Mouse (Mus musculus): ENCODE measurements around the gene Disp1. TPM values are rescaled to one million over a fixed set of nuclear protein-coding genes. Genes with fewer than 3 reads are reported as not detected.

Gene Disp1
- polyA plus RNA-seq, 1 experiment from 2014 or later: 12.3 TPM

DNA sequence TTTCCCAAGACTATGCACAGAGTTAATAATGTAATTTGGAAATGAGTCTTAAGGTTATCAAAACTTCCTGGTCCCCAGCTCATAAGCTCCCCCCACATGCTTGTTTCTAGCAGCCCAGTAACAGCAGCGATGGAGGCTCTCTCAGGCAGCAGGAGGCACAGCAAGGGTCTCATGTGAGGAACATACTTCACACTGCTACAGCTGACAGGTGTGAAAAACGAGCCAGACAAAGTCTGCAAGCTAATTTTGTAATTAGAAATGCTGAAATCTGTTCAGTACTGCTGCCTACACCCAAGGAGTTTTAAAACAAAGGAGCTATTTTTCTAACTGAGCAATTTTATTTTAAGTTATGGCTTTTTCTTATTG is 40.3 kb downstream of the Disp1 start:
- WGBS: 35% methylated on average over 2 of the region's 2 CpGs
- H3K36me3 ChIP-seq (ENCODE audit: control insufficient read depth, insufficient read depth, low read length): no peaks in the 10 kb centered on the region

DNA sequence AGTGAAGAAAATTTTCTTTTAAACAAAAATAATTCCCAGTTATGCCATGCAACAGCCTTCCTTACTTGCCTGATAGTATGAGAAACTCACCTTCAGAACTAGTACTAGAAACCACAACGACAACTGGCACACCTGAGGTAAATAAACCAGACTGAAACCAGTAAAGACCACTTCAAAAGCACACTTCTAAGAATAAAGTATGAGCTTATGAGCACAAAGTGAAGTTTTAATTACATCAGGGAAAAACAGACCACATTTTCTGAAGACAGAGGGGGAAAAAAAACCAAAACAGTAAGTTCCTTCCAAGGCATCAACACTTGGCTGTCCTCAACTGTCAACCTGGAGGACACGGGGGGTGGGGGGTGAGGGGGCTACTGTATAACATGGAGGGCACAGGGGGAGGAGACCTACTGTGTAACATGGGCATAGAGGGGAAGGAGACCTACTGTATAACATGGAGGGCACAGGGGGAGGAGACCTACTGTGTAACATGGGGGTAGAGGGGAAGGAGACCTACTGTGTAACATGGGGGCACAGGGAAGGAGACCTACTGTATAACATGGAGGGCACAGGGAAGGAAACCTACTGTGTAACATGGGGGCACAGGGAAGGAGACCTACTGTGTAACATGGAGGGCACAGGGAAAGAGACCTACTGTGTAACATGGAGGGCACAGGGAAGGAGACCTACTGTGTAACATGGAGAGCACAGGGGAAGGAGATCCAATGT is 40.9 kb downstream of the Disp1 start:
- 0 out of 2 replicates have a peak, but pooled peaks cover 13% of the 10 kb centered on the region for H3K4me1 ChIP-seq (ENCODE audit: control insufficient read depth, insufficient read depth, low read length)
- H3K9me3 ChIP-seq (ENCODE audit: control insufficient read depth, low read depth, low read length): no peaks in the 10 kb centered on the region
- no peaks in the 10 kb centered on the region for H3K27me3 ChIP-seq (ENCODE audit: control insufficient read depth, insufficient read depth, low read length)
- H3K27ac ChIP-seq (ENCODE audit: low read length): no peak overlapping the region
- H3K36me3 ChIP-seq (ENCODE audit: control insufficient read depth, insufficient read depth, low read length): no peaks in the 10 kb centered on the region
- no peak overlapping the region for H3K4me3 ChIP-seq (ENCODE audit: low read depth, low read length)
- H3K4me2 ChIP-seq (replicated peaks; ENCODE audit: low read depth, low read length): no peak overlapping the region
- WGBS: 73% methylated on average over 2 of the region's 2 CpGs
- no peak for ATAC-seq (ENCODE audit: insufficient number of reproducible peaks, insufficient read depth, low FRiP score, low read depth)
- no peak overlapping the region for H3K9ac ChIP-seq (replicated peaks; ENCODE audit: low read depth, low read length)

More for the DNA sequence above, 40.3 kb downstream of the Disp1 start:
- no peak overlapping the region for H3K4me2 ChIP-seq (replicated peaks; ENCODE audit: low read depth, low read length)
- H3K9ac ChIP-seq (replicated peaks; ENCODE audit: low read depth, low read length): no peak overlapping the region
- no peaks in the 10 kb centered on the region for H3K9me3 ChIP-seq (ENCODE audit: control insufficient read depth, low read depth, low read length)
- no peak for ATAC-seq (ENCODE audit: insufficient number of reproducible peaks, insufficient read depth, low FRiP score, low read depth)
- H3K4me3 ChIP-seq (ENCODE audit: low read depth, low read length): no peak overlapping the region
- H3K4me1 ChIP-seq (ENCODE audit: control insufficient read depth, insufficient read depth, low read length): 0 out of 2 replicates have a peak, but pooled peaks cover 13% of the 10 kb centered on the region
- no peaks in the 10 kb centered on the region for H3K27me3 ChIP-seq (ENCODE audit: control insufficient read depth, insufficient read depth, low read length)
- H3K27ac ChIP-seq (ENCODE audit: low read length): no peak overlapping the region

DNA sequence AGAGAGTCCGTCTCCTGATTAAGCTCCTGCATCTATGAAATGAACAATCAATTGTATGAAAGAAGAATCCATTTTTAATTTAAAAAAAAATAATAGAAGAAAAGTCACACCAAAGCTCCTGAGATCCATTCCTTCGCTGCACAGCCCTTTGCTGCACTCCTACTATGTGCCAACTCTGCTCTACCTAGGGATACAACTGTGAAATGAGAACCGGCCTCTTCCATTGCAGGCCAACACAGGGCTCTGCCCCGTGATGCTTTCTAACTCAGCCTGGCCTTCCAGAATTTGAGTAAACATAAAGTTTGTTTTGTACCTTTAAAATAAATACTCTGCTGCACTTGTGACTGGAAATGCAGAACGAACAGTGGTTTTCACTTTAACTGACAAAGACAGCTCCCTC is 42.0 kb downstream of the Disp1 start:
- ATAC-seq (ENCODE audit: insufficient number of reproducible peaks, insufficient read depth, low FRiP score, low read depth): no peak
- Histone ChIP-seq H3K4me3 (ENCODE audit: low read depth, low read length) (no peak overlapping the region), H3K4me1 (ENCODE audit: control insufficient read depth, insufficient read depth, low read length) (0 out of 2 replicates have a peak, but pooled peaks cover 13% of the 10 kb centered on the region), H3K27me3 (ENCODE audit: control insufficient read depth, insufficient read depth, low read length) (no peaks in the 10 kb centered on the region), H3K9me3 (ENCODE audit: control insufficient read depth, low read depth, low read length) (no peaks in the 10 kb centered on the region), H3K4me2 (replicated peaks; ENCODE audit: low read depth, low read length) (no peak overlapping the region), H3K27ac (ENCODE audit: low read length) (no peak overlapping the region), H3K9ac (replicated peaks; ENCODE audit: low read depth, low read length) (no peak overlapping the region), H3K36me3 (ENCODE audit: control insufficient read depth, insufficient read depth, low read length) (no peaks in the 10 kb centered on the region)
- WGBS: 78% methylated on average over 5 of the region's 5 CpGs

DNA sequence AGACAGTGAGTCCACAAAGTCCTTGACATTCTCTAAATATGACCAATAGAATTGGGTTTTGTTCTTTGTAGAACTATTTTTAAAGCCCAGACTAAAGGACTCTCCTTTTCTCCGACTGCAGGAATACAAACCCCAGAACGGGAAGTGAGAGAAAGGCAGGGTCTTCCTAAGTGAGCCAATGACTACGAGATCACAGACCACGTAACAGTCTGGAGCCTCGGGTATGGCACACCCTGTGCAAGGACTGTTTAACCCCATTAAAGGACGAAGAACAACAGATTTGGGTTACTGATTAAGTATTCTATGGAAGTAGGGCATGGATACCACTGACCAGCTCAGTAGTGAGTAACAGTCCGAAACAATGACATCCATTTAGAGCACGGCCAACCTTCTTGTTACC is 46.1 kb downstream of the Disp1 start:
- Histone ChIP-seq H3K9me3 (ENCODE audit: control insufficient read depth, low read depth, low read length) (no peaks in the 10 kb centered on the region), H3K36me3 (ENCODE audit: control insufficient read depth, insufficient read depth, low read length) (no peaks in the 10 kb centered on the region), H3K4me3 (ENCODE audit: low read depth, low read length) (no peak overlapping the region), H3K4me2 (replicated peaks; ENCODE audit: low read depth, low read length) (no peak overlapping the region), H3K27me3 (ENCODE audit: control insufficient read depth, insufficient read depth, low read length) (no peaks in the 10 kb centered on the region), H3K9ac (replicated peaks; ENCODE audit: low read depth, low read length) (no peak overlapping the region), H3K27ac (ENCODE audit: low read length) (no peak overlapping the region), H3K4me1 (ENCODE audit: control insufficient read depth, insufficient read depth, low read length) (no peaks in the 10 kb centered on the region)
- 88% methylated on average over 8 of the region's 8 CpGs for WGBS
- no peak for ATAC-seq (ENCODE audit: insufficient number of reproducible peaks, insufficient read depth, low FRiP score, low read depth)

DNA sequence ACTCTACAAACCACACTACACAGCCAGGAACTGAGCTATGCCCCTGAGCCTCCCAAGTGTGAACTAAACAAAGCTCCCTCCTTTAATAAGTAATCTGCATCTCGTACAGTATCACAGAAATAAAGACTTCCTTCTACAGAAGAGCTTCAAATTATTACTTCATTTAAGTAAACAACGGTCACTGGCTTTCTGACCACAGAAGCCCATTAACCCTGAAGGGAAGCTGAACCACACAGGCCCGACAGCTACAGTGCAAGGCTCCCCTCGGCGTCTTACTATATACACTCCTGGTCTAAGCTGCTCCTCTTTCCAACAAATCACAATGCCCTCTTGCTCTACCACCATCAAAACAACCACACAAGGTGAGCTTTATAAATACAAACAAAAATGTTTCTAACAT is 50.2 kb downstream of the Disp1 start:
- Histone ChIP-seq H3K9ac (replicated peaks; ENCODE audit: low read depth, low read length) (no peak overlapping the region), H3K4me3 (ENCODE audit: low read depth, low read length) (no peak overlapping the region), H3K27ac (ENCODE audit: low read length) (no peak overlapping the region), H3K4me1 (ENCODE audit: control insufficient read depth, insufficient read depth, low read length) (no peaks in the 10 kb centered on the region), H3K9me3 (ENCODE audit: control insufficient read depth, low read depth, low read length) (no peaks in the 10 kb centered on the region), H3K4me2 (replicated peaks; ENCODE audit: low read depth, low read length) (no peak overlapping the region), H3K27me3 (ENCODE audit: control insufficient read depth, insufficient read depth, low read length) (no peaks in the 10 kb centered on the region), H3K36me3 (ENCODE audit: control insufficient read depth, insufficient read depth, low read length) (no peaks in the 10 kb centered on the region)
- ATAC-seq (ENCODE audit: insufficient number of reproducible peaks, insufficient read depth, low FRiP score, low read depth): no peak
- 54% methylated on average over 5 of the region's 5 CpGs for WGBS

DNA sequence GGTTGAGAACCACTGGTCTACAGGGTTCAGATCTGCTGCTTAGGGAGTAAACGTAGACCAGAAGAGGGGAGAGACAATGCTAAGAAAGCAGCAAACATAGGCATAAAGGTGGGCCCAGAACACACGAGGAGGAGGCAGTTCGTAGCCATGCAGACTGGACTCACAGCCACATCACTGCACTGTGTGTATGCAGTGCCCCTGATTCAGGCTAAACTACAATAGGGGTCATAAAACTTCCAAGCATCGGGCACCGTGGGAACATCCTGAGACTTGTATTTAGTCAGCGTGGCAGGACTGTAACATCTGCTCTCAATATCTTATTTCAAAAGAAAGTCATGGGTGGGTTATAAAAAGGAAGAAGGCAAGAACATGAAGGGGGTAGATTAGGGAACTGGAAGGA is 52.9 kb downstream of the Disp1 start:
- whole genome bisulfite sequencing: 76% methylated on average over 6 of the region's 6 CpGs
- H3K9ac ChIP-seq (replicated peaks; ENCODE audit: low read depth, low read length): no peak overlapping the region
- H3K4me1 ChIP-seq (ENCODE audit: control insufficient read depth, insufficient read depth, low read length): peaks cover 12% of the 10 kb centered on the region
- H3K27ac ChIP-seq (ENCODE audit: low read length): no peak overlapping the region; the same call in 1 of the 2 replicates
- no peaks in the 10 kb centered on the region for H3K9me3 ChIP-seq (ENCODE audit: control insufficient read depth, low read depth, low read length)
- H3K4me3 ChIP-seq (ENCODE audit: low read depth, low read length): no peak overlapping the region
- no peak overlapping the region for H3K4me2 ChIP-seq (replicated peaks; ENCODE audit: low read depth, low read length)
- H3K36me3 ChIP-seq (ENCODE audit: control insufficient read depth, insufficient read depth, low read length): no peaks in the 10 kb centered on the region
- no peak for ATAC-seq (ENCODE audit: insufficient number of reproducible peaks, insufficient read depth, low FRiP score, low read depth)
- no peaks in the 10 kb centered on the region for H3K27me3 ChIP-seq (ENCODE audit: control insufficient read depth, insufficient read depth, low read length)

DNA sequence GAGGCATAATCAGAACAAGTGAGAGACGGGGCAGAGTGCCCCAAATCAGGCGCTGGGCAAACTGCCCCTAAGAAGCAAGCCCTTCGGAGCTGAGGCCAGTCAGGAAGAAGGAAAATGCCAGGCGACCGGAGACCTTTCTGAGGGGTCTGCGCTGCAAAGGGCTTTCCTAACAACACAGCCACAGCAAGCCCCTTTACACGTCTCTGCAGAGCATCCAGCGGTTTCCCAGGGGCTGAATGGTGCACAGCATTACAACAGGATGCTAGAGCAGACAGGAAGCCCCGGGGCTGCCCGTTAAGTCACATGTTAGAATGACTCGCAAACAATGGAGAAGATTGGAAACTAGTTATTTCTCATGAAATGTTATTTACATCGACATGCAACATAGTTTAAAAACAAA is 53.5 kb downstream of the Disp1 start:
- 73% methylated on average over 12 of the region's 12 CpGs for WGBS

DNA sequence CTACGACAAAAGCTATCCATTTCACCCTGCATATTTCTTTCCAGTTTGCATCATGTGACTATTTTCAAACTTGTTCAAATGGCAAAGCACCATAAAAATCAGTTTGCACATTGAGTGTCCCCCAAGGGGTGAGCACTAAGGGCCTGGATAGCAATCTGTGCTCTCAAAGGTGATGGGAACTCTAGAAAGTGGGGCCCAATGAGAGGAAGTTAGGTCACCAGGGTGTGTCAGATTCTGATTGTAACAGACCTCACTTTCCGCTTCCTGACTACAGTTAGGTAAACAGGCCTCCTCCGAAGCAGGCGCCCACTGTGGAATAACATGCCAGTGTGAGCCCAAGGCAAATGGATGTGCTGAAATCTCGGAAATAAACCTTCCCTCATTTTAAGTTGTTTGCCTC is 54.6 kb downstream of the Disp1 start:
- WGBS: 93% methylated on average over 5 of the region's 5 CpGs
- Histone ChIP-seq H3K9ac (replicated peaks; ENCODE audit: low read depth, low read length) (no peak overlapping the region), H3K4me2 (replicated peaks; ENCODE audit: low read depth, low read length) (no peak overlapping the region), H3K36me3 (ENCODE audit: control insufficient read depth, insufficient read depth, low read length) (no peaks in the 10 kb centered on the region), H3K4me3 (ENCODE audit: low read depth, low read length) (no peak overlapping the region), H3K4me1 (ENCODE audit: control insufficient read depth, insufficient read depth, low read length) (peaks cover 12% of the 10 kb centered on the region), H3K27ac (ENCODE audit: low read length) (no peak overlapping the region), H3K9me3 (ENCODE audit: control insufficient read depth, low read depth, low read length) (no peaks in the 10 kb centered on the region), H3K27me3 (ENCODE audit: control insufficient read depth, insufficient read depth, low read length) (no peaks in the 10 kb centered on the region)
- no peak for ATAC-seq (ENCODE audit: insufficient number of reproducible peaks, insufficient read depth, low FRiP score, low read depth)

More for the DNA sequence above, 53.5 kb downstream of the Disp1 start:
- Histone ChIP-seq H3K4me3 (ENCODE audit: low read depth, low read length) (no peak overlapping the region), H3K27ac (ENCODE audit: low read length) (no peak overlapping the region), H3K36me3 (ENCODE audit: control insufficient read depth, insufficient read depth, low read length) (no peaks in the 10 kb centered on the region), H3K4me1 (ENCODE audit: control insufficient read depth, insufficient read depth, low read length) (peaks cover 12% of the 10 kb centered on the region), H3K4me2 (replicated peaks; ENCODE audit: low read depth, low read length) (no peak overlapping the region), H3K27me3 (ENCODE audit: control insufficient read depth, insufficient read depth, low read length) (no peaks in the 10 kb centered on the region), H3K9me3 (ENCODE audit: control insufficient read depth, low read depth, low read length) (no peaks in the 10 kb centered on the region), H3K9ac (replicated peaks; ENCODE audit: low read depth, low read length) (no peak overlapping the region)
- ATAC-seq (ENCODE audit: insufficient number of reproducible peaks, insufficient read depth, low FRiP score, low read depth): no peak

DNA sequence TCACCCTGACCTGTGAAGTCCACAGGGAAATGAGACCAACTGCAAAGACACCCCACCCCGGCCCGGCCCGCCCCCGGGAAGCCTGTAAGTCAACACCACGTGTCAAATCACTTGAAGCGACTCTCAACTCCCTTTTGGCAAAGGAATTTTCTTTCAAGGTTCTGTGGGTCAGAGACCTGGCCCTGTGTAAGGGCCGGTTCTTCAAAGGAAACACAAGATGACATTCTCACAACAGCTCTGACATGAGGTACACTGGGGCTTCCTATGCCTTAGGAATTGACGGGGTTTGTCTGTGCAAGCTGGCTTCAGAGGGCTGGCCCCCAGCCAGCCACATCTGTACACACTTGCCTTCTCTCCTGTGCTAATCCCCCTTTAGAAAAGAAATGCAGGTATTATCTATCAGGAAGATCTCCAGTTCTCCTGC is 56.7 kb downstream of the Disp1 start:
- no peaks in the 10 kb centered on the region for H3K9me3 ChIP-seq (ENCODE audit: control insufficient read depth, low read depth, low read length)
- peaks cover 12% of the 10 kb centered on the region for H3K4me1 ChIP-seq (ENCODE audit: control insufficient read depth, insufficient read depth, low read length)
- H3K4me2 ChIP-seq (replicated peaks; ENCODE audit: low read depth, low read length): no peak overlapping the region
- no peak for ATAC-seq (ENCODE audit: insufficient number of reproducible peaks, insufficient read depth, low FRiP score, low read depth)
- WGBS: 16% methylated on average over 8 of the region's 8 CpGs
- no peak overlapping the region for H3K9ac ChIP-seq (replicated peaks; ENCODE audit: low read depth, low read length)
- no peaks in the 10 kb centered on the region for H3K27me3 ChIP-seq (ENCODE audit: control insufficient read depth, insufficient read depth, low read length)
- no peak overlapping the region for H3K27ac ChIP-seq (ENCODE audit: low read length)
- no peaks in the 10 kb centered on the region for H3K36me3 ChIP-seq (ENCODE audit: control insufficient read depth, insufficient read depth, low read length)
- no peak overlapping the region for H3K4me3 ChIP-seq (ENCODE audit: low read depth, low read length)
